Mouse (Mus musculus) embryonic facial prominence, embryonic 15.5 days (tissue): ENCODE measurements at regions not wholly inside any gene's neighbourhood (a gene's known extent, or its start where the extent isn't known, plus 50 kb on each side); places are given as distances from the start of the nearest gene placed in this dataset.

Source experiments
- ATAC-seq: fragments of 200-750 bp; cut with Nextera tagmentation; 2 replicates; pipeline ENCODE4 v1.8.0; 2017; ENCODE audit warnings: low read depth, moderate TSS enrichment; ENCODE audit not compliant: insufficient number of reproducible peaks, low FRiP score, low TSS enrichment
- H3K27ac ChIP-seq: fragments of 300-500 bp; sonication (generic); replicated peaks from 2 replicates; pipeline ENCODE4 v1.5.1; 2015; ENCODE audit warnings: mild to moderate bottlenecking, inconsistent platforms
- H3K27me3 ChIP-seq: fragments of 300-500 bp; sonication (generic); 2 replicates; pipeline ENCODE4 v1.6.1; 2015; ENCODE audit warnings: inconsistent platforms
- H3K36me3 ChIP-seq: fragments of 300-500 bp; sonication (generic); 2 replicates; pipeline ENCODE4 v1.6.1; 2015; ENCODE audit warnings: mild to moderate bottlenecking, inconsistent platforms
- H3K4me1 ChIP-seq: fragments of 300-500 bp; sonication (generic); 2 replicates; pipeline ENCODE4 v1.6.1; 2015; ENCODE audit warnings: inconsistent platforms
- H3K4me2 ChIP-seq: fragments of 300-500 bp; sonication (generic); replicated peaks from 2 replicates; pipeline ENCODE4 v1.6.1; 2015; ENCODE audit warnings: mild to moderate bottlenecking, inconsistent platforms
- H3K4me3 ChIP-seq: fragments of 300-500 bp; sonication (generic); replicated peaks from 2 replicates; pipeline ENCODE4 v1.5.1; 2015; ENCODE audit warnings: mild to moderate bottlenecking, inconsistent platforms
- H3K9ac ChIP-seq: fragments of 300-500 bp; sonication (generic); 2 replicates; pipeline ENCODE4 v1.6.1; 2015; ENCODE audit warnings: inconsistent platforms
- H3K9me3 ChIP-seq: fragments of 300-500 bp; sonication (generic); replicated peaks from 2 replicates; pipeline ENCODE4 v1.6.1; 2016; ENCODE audit warnings: inconsistent platforms
- WGBS: fragments of 180-500 bp; shearing (Covaris S2); methylation state at CpG from one replicate; pipeline ENCODE4 v1.1.7; 2015; 5-methylcytosine and 5-hydroxymethylcytosine counted together

DNA sequence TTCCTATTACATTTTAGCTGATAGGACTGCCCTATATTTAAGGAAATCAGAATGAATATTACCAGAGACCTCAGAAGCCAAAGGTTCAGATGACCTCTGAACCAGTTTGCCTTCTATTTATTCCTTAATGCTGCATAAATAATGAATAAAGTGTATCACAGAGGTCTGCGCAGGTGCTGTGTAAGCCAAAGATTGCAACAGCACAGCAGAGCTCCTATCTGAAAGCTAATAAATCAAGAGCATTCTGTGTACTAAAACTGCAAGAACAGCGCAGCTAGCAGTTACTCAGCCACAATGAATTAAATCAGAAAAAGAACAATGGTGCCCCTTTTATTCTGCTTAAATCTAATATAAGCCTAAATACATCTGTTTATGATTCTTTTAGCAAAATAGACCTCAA is 1208.5 kb downstream of the Rapgef2 start:
- H3K9me3 ChIP-seq = no peaks in the 10 kb centered on the region
- 81% methylated on average over 2 of the region's 2 CpGs for WGBS
- ATAC-seq = no peak
- no peak overlapping the region for H3K9ac ChIP-seq
- H3K4me3 ChIP-seq = no peak overlapping the region
- H3K4me1 ChIP-seq = no peaks in the 10 kb centered on the region
- H3K36me3 ChIP-seq = no peaks in the 10 kb centered on the region
- no peaks in the 10 kb centered on the region for H3K27me3 ChIP-seq
- H3K27ac ChIP-seq = no peak overlapping the region
- no peak overlapping the region for H3K4me2 ChIP-seq

DNA sequence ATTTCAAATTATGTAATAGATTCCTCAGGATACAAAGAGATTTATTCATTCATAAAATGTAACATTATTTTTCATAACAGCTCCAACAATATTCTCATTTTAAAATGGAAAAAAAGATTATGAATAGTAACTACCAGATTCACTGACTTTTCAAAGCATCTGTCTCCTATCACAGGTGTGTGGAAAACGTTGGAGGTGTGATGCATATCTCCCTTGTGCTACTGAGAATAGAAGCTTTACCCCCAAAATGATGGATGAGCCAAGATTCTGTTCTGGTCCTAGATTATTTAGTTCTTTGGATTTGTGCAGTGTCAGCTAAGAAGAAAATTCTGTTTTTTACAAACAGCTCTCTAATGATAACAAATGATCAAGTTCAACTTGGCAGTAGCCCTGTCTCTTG is 1209.0 kb downstream of the Rapgef2 start:
- no peaks in the 10 kb centered on the region for H3K9me3 ChIP-seq
- H3K36me3 ChIP-seq = no peaks in the 10 kb centered on the region
- no peaks in the 10 kb centered on the region for H3K27me3 ChIP-seq
- no peaks in the 10 kb centered on the region for H3K4me1 ChIP-seq
- ATAC-seq = no peak
- H3K4me3 ChIP-seq = no peak overlapping the region
- H3K27ac ChIP-seq = no peak overlapping the region
- no peak overlapping the region for H3K4me2 ChIP-seq
- H3K9ac ChIP-seq = no peak overlapping the region
- 45% methylated on average over 1 of the region's 1 CpGs for WGBS

GRCm38 (mm10) chr3:78073040-78073439 is 1213.3 kb downstream of the Rapgef2 start:
- no peak overlapping the region for H3K9ac ChIP-seq
- H3K36me3 ChIP-seq = no peaks in the 10 kb centered on the region
- H3K4me3 ChIP-seq = no peak overlapping the region
- no peak overlapping the region for H3K4me2 ChIP-seq
- 21% methylated on average over 1 of the region's 1 CpGs for WGBS
- H3K9me3 ChIP-seq = no peaks in the 10 kb centered on the region
- no peaks in the 10 kb centered on the region for H3K27me3 ChIP-seq
- peak; percentile 57; the same call in 1 of the 2 replicates for ATAC-seq
- no peak overlapping the region for H3K27ac ChIP-seq
- H3K4me1 ChIP-seq = no peaks in the 10 kb centered on the region

- Histone ChIP-seq H3K4me2 (no peak overlapping the region), H3K27me3 (no peaks in the 10 kb centered on the region), H3K36me3 (no peaks in the 10 kb centered on the region), H3K27ac (no peak overlapping the region), H3K9ac (no peak overlapping the region), H3K9me3 (no peaks in the 10 kb centered on the region), H3K4me1 (no peaks in the 10 kb centered on the region), H3K4me3 (no peak overlapping the region)
- no peak for ATAC-seq
- whole genome bisulfite sequencing = 62% methylated on average over 3 of the region's 3 CpGs
Observed at GRCm38 (mm10) chr3:78067113-78067639, 1219.1 kb downstream of the Rapgef2 start.

DNA sequence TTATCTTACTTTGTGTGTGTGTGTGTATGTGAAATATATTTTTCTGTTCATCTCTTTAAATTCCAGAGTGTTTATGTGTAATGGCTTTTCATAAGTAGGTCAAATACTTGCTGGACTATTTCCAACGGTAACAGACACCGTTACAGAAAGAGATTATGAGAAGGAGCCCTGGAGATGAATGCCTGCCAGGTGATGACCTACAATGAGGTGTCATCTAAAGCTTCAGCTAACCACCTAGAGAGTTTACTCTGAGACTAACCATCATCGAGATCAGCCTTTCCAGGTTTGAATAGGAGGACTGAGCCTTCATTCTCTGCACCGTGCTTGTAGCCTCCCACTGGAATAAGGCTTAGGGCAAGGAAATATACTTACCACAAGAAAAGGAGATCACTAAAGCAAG is 1220.0 kb downstream of the Rapgef2 start:
- Histone ChIP-seq H3K9ac (no peak overlapping the region), H3K27ac (no peak overlapping the region), H3K9me3 (no peaks in the 10 kb centered on the region), H3K4me3 (no peak overlapping the region), H3K36me3 (no peaks in the 10 kb centered on the region), H3K4me1 (no peaks in the 10 kb centered on the region), H3K27me3 (no peaks in the 10 kb centered on the region), H3K4me2 (no peak overlapping the region)
- 76% methylated on average over 4 of the region's 4 CpGs for WGBS
- no peak for ATAC-seq

DNA sequence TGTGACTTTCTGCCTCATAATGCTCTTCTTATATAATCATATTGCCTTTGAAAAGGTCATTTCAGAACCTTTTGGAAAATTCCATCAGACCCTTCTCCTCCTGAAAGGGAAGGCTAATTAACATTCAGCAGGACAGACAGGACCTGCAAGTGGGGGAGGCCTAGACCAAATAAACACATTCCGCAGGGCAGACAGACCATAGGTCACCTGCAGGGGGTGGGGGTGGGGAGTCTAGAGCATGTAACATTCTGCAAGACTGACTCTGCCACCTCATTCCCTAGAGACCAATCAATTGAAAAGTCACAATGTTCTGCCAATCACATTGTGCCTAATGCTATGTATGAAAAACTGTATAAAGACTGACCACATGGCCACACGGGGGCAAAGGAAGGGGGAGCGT is 1223.8 kb downstream of the Rapgef2 start:
- Histone ChIP-seq H3K27me3 (no peaks in the 10 kb centered on the region), H3K9me3 (no peaks in the 10 kb centered on the region), H3K27ac (no peak overlapping the region), H3K4me1 (no peaks in the 10 kb centered on the region), H3K4me2 (no peak overlapping the region), H3K4me3 (no peak overlapping the region), H3K9ac (no peak overlapping the region), H3K36me3 (no peaks in the 10 kb centered on the region)
- WGBS = 70% methylated on average over 3 of the region's 3 CpGs
- ATAC-seq = no peak

DNA sequence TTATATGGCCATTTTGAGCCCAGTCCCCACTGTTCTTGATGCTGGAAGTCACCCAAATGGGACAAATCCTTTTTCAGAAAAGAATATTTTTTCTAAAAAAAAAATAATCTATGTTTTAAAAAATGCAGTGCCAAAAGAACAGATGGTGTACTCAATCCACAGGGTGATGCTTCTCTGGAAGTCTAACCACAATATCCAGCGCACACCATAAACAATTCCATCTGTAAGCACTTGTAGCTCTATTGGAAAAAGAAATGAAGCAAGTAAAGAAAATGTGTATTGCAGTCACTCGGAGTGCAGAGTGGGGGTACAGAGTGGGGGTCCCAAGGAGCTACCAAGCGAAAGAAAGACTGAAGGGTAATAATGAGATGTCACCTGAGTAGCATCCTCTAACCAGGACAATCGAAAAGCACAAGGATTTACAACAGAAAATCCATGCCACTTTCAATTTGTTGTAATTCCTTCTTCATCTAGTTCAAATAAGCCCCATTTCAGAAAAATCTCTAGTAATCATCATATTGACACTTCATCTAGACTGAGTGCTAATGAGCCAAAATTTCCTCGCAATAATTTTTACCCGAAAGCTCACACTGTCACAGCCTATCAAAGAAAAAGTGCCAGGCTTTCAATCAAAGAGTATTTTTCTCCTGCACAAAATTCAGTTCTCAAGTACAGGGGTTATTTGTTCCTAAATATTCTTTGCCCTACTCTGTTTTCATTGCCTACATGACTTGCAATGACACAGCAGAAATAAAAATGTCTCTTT is 1226.3 kb downstream of the Rapgef2 start:
- Histone ChIP-seq H3K4me1 (no peaks in the 10 kb centered on the region), H3K4me2 (no peak overlapping the region), H3K9me3 (no peaks in the 10 kb centered on the region), H3K9ac (no peak overlapping the region), H3K36me3 (no peaks in the 10 kb centered on the region), H3K27me3 (no peaks in the 10 kb centered on the region), H3K4me3 (no peak overlapping the region), H3K27ac (no peak overlapping the region)
- no peak for ATAC-seq
- WGBS = 49% methylated on average over 6 of the region's 6 CpGs
